Mouse (Mus musculus) B cell, adult 62 days (primary cell): ENCODE data around the gene Map3k15. TPM values are rescaled to one million over a fixed set of nuclear protein-coding genes. Genes with fewer than 3 reads are reported as not detected.

ENCODE experiments used
- total RNA-seq: library from RNA; stranded (reverse); gene quantifications from 4 replicates; pipeline ENCODE4 v1.2.4, GENCODE M21; 2023

The Map3k15 gene
- total RNA-seq, result 1.1 to 2.2 TPM (median 1.5 TPM) in 4 replicates

DNA sequence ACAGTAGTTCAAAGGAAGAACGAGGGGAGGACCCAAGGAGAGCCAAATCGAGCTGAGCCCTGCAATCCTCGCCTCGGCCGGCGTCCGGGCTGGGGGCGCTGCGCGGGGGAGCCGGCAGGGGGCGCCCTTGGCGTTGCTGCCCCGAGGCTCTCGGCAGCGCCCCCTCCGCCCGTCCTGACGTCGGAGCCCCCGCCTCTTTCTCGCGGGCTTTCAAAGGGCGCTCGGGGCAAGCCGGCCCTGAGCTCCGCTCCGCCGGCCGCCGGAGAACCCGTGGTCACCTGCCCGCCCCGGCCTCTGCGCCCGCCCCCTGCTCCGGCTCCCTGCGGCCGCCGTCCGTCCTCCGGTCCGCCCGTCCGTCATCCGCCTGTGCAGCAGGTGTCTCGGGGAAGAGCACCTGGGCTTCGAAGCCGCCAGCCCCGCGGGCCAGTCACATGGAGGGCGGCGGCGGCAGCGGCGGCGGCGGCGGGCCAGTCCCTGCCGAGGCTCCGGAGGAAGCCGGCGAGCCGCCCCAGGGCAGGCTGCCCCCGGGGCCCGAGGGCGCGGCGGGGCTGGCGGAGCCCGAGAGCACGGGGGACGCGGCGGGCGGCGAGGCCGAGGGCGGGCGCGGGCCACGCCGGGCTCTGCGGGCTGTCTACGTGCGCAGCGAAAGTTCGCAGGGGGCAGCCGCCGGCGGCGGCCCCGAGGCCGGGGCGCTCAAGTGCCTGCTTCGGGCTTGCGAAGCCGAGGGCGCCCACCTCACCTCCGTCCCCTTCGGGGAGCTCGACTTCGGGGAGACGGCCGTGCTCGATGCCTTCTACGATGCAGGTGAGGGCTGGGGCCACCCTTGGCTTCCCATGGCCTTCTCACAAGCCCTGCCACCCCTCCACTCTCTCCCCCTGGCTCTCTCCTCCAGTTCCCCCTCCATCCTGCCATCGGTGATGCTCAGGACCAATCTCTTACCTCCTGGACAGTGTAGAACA is at the start of gene Map3k15:
Gene Map3k15 (plus strand): TSS at position 432 of the 959 bp plus-strand sequence.

DNA sequence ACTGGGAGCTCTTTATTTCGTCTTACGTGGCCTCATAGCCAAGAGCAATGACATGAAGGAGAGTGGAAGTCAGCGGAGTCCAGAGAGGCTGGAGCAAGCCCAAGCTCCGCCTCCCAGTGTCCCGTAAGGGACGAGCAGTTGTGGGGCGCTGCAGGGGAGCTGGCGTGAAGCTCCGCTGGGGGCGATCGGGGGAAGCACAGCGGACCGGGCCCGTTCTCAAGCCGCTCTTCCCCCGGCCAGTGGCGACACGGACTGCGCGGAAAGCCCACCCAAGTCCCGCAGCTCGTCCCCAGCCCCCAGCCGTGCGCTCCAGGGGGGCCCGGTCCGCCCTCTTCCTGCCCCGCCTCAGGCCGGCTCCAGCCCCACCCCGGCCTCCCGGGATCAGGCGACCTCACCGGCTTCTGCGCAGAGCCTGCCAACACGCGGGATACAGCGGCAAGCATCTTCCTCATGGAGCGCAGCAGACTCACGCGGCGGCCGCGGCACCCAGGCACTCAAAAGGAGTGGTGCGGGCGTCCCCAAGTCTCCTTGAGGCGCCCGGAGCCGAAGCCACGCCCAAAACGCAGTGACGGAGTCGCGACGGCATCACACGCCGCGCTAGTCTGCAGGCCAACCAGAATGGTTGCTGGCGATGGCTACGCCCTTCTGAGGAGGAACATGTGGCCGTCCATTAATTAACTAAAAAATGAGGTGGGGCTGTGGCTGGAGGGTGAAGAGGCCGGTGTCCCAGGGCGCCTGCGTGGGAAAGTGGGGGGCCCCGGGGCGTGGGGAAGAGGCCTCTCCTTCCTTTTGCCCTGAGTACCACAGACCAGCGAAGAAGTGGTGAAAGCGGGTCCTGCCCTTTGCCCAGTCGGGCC is 149.9 kb downstream of the Map3k15 start, which contains the start of gene Pdha1:
Gene Pdha1 (minus strand): TSS at position 553 of the 857 bp plus-strand sequence.

Other genes starting within 250 kb of the Map3k15 start
- 90.1 to 105 TPM (median 96.7 TPM) in 4 replicates for gene Pdha1, start 150.0 kb downstream of the Map3k15 start, total RNA-seq